Mouse (Mus musculus): ENCODE measurements at regions not wholly inside any gene's neighbourhood (a gene's known extent, or its start where the extent isn't known, plus 50 kb on each side); places are given as distances from the start of the nearest gene placed in this dataset.

DNA sequence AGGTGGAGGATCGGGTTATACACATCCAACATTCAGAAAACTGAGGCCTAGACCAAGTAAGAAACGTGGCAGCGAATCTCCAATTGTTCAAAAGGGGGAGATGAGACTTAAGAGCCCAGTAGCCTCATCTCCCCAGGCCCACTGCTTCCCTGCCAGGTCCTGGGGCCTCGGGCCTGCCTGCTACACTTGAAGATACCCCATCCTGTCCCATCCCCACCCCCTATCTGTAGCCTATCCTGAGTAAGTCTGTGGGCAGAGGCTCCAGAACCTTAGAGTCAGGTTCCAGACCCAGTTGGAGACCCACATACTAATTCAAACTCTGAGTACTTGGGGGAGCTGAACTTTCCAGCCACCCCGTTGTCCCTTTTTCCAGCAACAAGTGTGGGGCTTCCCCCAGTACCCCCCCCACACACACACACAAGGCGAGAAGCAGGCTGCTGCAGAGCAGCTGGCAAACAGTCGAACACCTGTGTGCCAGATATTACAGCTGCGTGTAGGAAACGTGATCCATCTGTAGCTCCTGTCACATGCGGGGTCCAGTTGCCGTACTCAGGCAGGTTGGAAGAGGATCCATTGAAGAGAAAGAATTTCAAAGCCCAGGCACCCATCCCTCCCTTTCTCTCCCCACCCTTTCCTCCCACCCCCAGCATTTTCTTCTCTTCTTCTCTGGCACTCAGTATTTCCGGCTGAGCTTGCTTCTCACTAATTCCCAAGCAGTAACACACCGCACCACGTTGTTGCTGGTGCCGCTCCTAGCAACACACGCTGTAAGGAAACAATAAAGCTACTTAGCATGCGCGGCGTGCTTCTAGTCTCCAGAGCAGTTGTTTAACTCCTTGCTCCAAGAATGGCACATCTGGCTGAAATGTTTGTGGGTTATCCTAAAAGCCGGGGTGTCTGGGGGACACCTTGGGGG lies 89.4 kb upstream of the 1700016C15Rik start:
- DNase-seq (ENCODE audit: extremely low read depth), result peak; percentile 15
- Histone ChIP-seq H3K79me2 (replicated peaks; ENCODE audit: control insufficient read depth, extremely low read depth, insufficient read depth, poor library complexity, severe bottlenecking) (no peaks in the 10 kb centered on the region), H3K9ac (ENCODE audit: insufficient read depth, low read depth) (no peak overlapping the region), H3K27ac (ENCODE audit: insufficient read depth, low read depth) (no peak overlapping the region), H3K27me3 (replicated peaks) (no peaks in the 10 kb centered on the region), H3K4me2 (ENCODE audit: insufficient read depth, low read depth, poor library complexity, severe bottlenecking) (no peak overlapping the region), H3K4me3 (replicated peaks in 1 of 3; ENCODE audit: low read depth in 2 of 3, low read length in 2 of 3, poor library complexity in 1 of 3) (no peak overlapping the region), H3K4me1 (ENCODE audit: control insufficient read depth in 1 of 2, insufficient read depth in 2 of 2) (peaks cover 4 to 42% of the 10 kb centered on the region in 2 experiments), H3K9me3 (replicated peaks; ENCODE audit: low read length) (no peaks in the 10 kb centered on the region), H3K36me3 (replicated peaks in 1 of 2; ENCODE audit: control insufficient read depth in 1 of 2, insufficient read depth in 1 of 2, low read length in 1 of 2) (no peaks in the 10 kb centered on the region)
- in situ Hi-C loops (cut with MboI; ENCODE audit: low pct_ligation_motif_present, low pct_unique_long_range_greater_than_20kb, low sequenced_read_pairs), result no loop called here
- peak; percentile 81 for TF ChIP-seq BHLHE40 (IDR thresholded peaks at IDR 0.05; ENCODE audit: low read depth, low read length)
- TF ChIP-seq ETS1 (conservative IDR thresholded peaks at IDR 0.05; ENCODE audit: low read depth, low read length), result peak; percentile 49; the same call in 1 of the 2 replicates
- no peak for TF ChIP-seq ZC3H11A (IDR thresholded peaks at IDR 0.05; ENCODE audit: low read depth, low read length)
- no peak for TF ChIP-seq MEF2A (IDR thresholded peaks at IDR 0.05; ENCODE audit: borderline replicate concordance, low read depth, low read length)
- peak; percentile 50; the same call in 1 of the 2 replicates for TF ChIP-seq TCF12 (IDR thresholded peaks at IDR 0.05; ENCODE audit: low read depth, low read length)
- dilution Hi-C loops (cut with MboI; ENCODE audit: extremely low pct_ligation_motif_present, extremely low pct_unique_long_range_greater_than_20kb, low sequenced_read_pairs), result no loop called here

DNA sequence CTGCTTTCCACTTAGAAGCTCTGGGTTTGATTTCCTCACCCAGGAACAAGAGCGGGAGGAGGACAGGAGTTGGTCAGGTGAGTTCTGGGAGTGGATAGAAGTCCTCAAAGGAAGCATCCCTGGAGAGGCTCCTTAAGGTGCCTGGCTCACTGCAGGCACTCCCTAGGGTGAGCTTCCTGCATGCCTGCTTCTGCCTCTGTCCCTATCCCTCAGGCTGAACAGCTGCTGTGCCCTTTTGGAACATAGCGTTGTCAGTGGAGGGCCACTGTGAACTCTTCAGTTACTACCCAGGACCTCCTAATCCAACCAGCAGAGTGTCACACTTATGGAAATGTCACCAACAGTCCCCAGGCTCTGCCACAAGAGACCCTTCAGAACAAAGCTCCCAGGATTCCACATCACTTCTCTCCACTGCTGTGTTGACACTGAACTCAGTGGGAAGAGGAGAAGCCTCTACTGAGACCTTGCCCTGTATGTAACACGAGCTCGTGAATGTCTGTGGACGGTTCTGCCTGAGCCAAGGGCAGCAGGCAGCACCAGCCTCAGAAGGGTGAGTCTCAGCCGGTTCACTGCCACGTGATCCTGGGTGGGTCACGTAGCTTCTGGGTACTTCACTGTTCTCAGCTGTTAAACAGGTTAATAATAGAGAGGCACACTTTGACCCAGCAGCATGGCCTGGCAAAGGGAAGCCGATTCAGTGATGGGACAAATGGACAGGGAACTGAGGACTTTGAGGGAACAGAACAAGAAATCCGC lies 86.7 kb upstream of the 1700016C15Rik start:
- Histone ChIP-seq H3K4me2 (ENCODE audit: insufficient read depth, low read depth, poor library complexity, severe bottlenecking) (no peak overlapping the region), H3K4me3 (replicated peaks in 1 of 3; ENCODE audit: low read depth in 2 of 3, low read length in 2 of 3, poor library complexity in 1 of 3) (no peak overlapping the region), H3K9ac (ENCODE audit: insufficient read depth, low read depth) (no peak overlapping the region), H3K36me3 (replicated peaks in 1 of 2; ENCODE audit: control insufficient read depth in 1 of 2, insufficient read depth in 1 of 2, low read length in 1 of 2) (no peaks in the 10 kb centered on the region), H3K4me1 (ENCODE audit: control insufficient read depth in 1 of 2, insufficient read depth in 2 of 2) (peaks cover 4 to 49% of the 10 kb centered on the region in 2 experiments), H3K27me3 (replicated peaks) (no peaks in the 10 kb centered on the region), H3K27ac (ENCODE audit: insufficient read depth, low read depth) (no peak overlapping the region), H3K9me3 (replicated peaks; ENCODE audit: low read length) (no peaks in the 10 kb centered on the region), H3K79me2 (replicated peaks; ENCODE audit: control insufficient read depth, extremely low read depth, insufficient read depth, poor library complexity, severe bottlenecking) (no peaks in the 10 kb centered on the region)
- in situ Hi-C loops (cut with MboI; ENCODE audit: low pct_ligation_motif_present, low pct_unique_long_range_greater_than_20kb, low sequenced_read_pairs) (no loop called here), dilution Hi-C loops (cut with MboI; ENCODE audit: extremely low pct_ligation_motif_present, extremely low pct_unique_long_range_greater_than_20kb, low sequenced_read_pairs) (no loop called here)
- TF ChIP-seq USF1 (IDR thresholded peaks at IDR 0.05; ENCODE audit: low read depth, low read length), result no peak
- no peak for TF ChIP-seq UBTF (IDR thresholded peaks at IDR 0.05; ENCODE audit: low read depth, low read length)
- TF ChIP-seq IRF4 (IDR thresholded peaks at IDR 0.05; ENCODE audit: low read depth, low read length), result no peak
- no peak for TF ChIP-seq ZKSCAN1 (IDR thresholded peaks at IDR 0.05; ENCODE audit: borderline replicate concordance, low read depth, low read length)
- TF ChIP-seq JUND (conservative IDR thresholded peaks at IDR 0.05; ENCODE audit: low read depth, low read length), result no peak
- no peak for TF ChIP-seq ELF1 (IDR thresholded peaks at IDR 0.05; ENCODE audit: low read depth, low read length)
- DNase-seq (ENCODE audit: extremely low read depth), result no peak

Measured in CH12.LX (cell line).